Mouse (Mus musculus) neural tube, postnatal 0 days (tissue): ENCODE measurements around the gene Galnt14. TPM values are rescaled to one million over a fixed set of nuclear protein-coding genes. Genes with fewer than 3 reads are reported as not detected.

Experiments
- polyA plus RNA-seq: library from polyadenylated mRNA; unstranded; fragments of >200 nt; fragmentation: Nextera tagmentation; extraction: Ambion mirVana; gene quantifications from 2 replicates; pipeline ENCODE4 v1.2.1, GENCODE M21; 2015

Gene Galnt14
- polyA plus RNA-seq = 17.8 and 23.7 TPM in 2 replicates

GRCm38 (mm10) chr17:73710042-73710911, at the start of gene Galnt14:
Gene Galnt14 (minus strand): TSS chr17:73710453.

Other genes starting within 250 kb of the Galnt14 start
- gene Ehd3, start 93.7 kb upstream of the Galnt14 start, polyA plus RNA-seq = 26.2 and 29.2 TPM in 2 replicates
- gene Xdh, start 239.7 kb upstream of the Galnt14 start, polyA plus RNA-seq = 0.45 and 0.66 TPM in 2 replicates